Mouse (Mus musculus): ENCODE data around the gene Methig1.

GRCm38 (mm10) chr15:100330739-100331138 is 22.2 kb upstream of the Methig1 start:
- TF ChIP-seq CTCF (IDR thresholded peaks at IDR 0.05; ENCODE audit: borderline replicate concordance, insufficient read depth, low read depth, low read length): no peak
- TF ChIP-seq POLR2A (IDR thresholded peaks at IDR 0.05; ENCODE audit: borderline replicate concordance, insufficient read depth, low read length): no peak

Measured in cerebellum, adult 2 months (tissue).